Mouse (Mus musculus) heart, adult 2 months (tissue): ENCODE results near the gene Gm14597.
"Not testable (repeated sequence)": the region's sequence is repeated elsewhere in the genome, so short reads cannot be mapped to it uniquely, and the experiment has no call there.

ENCODE experiments used
- CTCF ChIP-seq: fragments of 200-600 bp; IDR thresholded peaks from 2 replicates; pipeline ENCODE4 v1.8.1; 2022; ENCODE audit warnings: antibody characterized with exemption, mild to moderate bottlenecking, moderate library complexity
- EP300 ChIP-seq: fragments of 200-500 bp; IDR thresholded peaks from 2 replicates; pipeline ENCODE4 v1.6.1; 2011; ENCODE audit warnings: low read depth, low read length, control low read depth; ENCODE audit not compliant: insufficient read depth
- POLR2A ChIP-seq: fragments of 200-500 bp; IDR thresholded peaks from 2 replicates; pipeline ENCODE4 v1.6.1; 2011; ENCODE audit warnings: mild to moderate bottlenecking, low read depth, low read length, control low read depth; ENCODE audit not compliant: insufficient read depth

GRCm38 (mm10) chrX:53642980-53643961 lies 34.5 kb upstream of the Gm14597 start, which contains the start of gene Rtl8a:
- TF ChIP-seq CTCF: not testable (repeated sequence)
- TF ChIP-seq POLR2A: peak; percentile 47; the same call in 1 of the 2 replicates
- 0 out of 2 replicates have a peak, but pooled peaks have one; percentile 19 for TF ChIP-seq EP300
